Mouse (Mus musculus) small intestine, adult 2 months (tissue): ENCODE data around the gene Fgd3. TPM values are rescaled to one million over a fixed set of nuclear protein-coding genes. Genes with fewer than 3 reads are reported as not detected.

Experiments used
- H3K27ac ChIP-seq: fragments of 200-500 bp; 2 replicates; pipeline ENCODE4 v1.5.1; 2012; ENCODE audit warnings: low read depth, low read length, control low read depth, inconsistent platforms; ENCODE audit not compliant: insufficient read depth
- H3K27me3 ChIP-seq: fragments of 200-500 bp; 2 replicates; pipeline ENCODE4 v1.6.1; 2012; ENCODE audit warnings: mild to moderate bottlenecking, moderate library complexity, low read length, inconsistent platforms; ENCODE audit not compliant: control insufficient read depth, insufficient read depth
- H3K36me3 ChIP-seq: fragments of 200-500 bp; 2 replicates; pipeline ENCODE4 v1.6.1; 2012; ENCODE audit warnings: mild to moderate bottlenecking, low read length, control low read depth, inconsistent platforms; ENCODE audit not compliant: control insufficient read depth, insufficient read depth
- H3K4me1 ChIP-seq: fragments of 200-500 bp; 2 replicates; pipeline ENCODE4 v1.6.1; 2012; ENCODE audit warnings: low read length, inconsistent platforms, mixed read lengths; ENCODE audit not compliant: control insufficient read depth, insufficient read depth, insufficient read length
- H3K4me3 ChIP-seq: fragments of 200-500 bp; 2 replicates; pipeline ENCODE4 v1.5.1; 2012; ENCODE audit warnings: low read depth, mild to moderate bottlenecking, control low read depth, inconsistent platforms, low read length, moderate library complexity
- CTCF ChIP-seq: fragments of 200-500 bp; IDR thresholded peaks from 2 replicates; pipeline ENCODE4 v1.5.1; 2012; ENCODE audit warnings: low read depth, mild to moderate bottlenecking, control low read depth, inconsistent platforms, low read length, moderate library complexity, mixed read lengths; ENCODE audit not compliant: insufficient replicate concordance, insufficient read length; ENCODE audit errors: extremely low read depth
- POLR2A ChIP-seq: fragments of 200-500 bp; IDR thresholded peaks from 2 replicates; pipeline ENCODE4 v1.6.1; 2012; ENCODE audit warnings: low read depth, mild to moderate bottlenecking, control low read depth, inconsistent platforms, low read length, moderate library complexity
- WGBS: fragments of 180-500 bp; shearing (Covaris S2); methylation state at CpG from one replicate; pipeline ENCODE4 v1.1.7; 2018; 5-methylcytosine and 5-hydroxymethylcytosine counted together
- polyA plus RNA-seq: library from polyadenylated mRNA; depleted of rRNA; stranded (reverse); fragments of >200 nt; gene quantifications from 2 replicates; pipeline ENCODE4 v1.2.3, GENCODE M21; 2012

Gene Fgd3
- polyA plus RNA-seq, 1 experiment = 2.2 TPM

DNA sequence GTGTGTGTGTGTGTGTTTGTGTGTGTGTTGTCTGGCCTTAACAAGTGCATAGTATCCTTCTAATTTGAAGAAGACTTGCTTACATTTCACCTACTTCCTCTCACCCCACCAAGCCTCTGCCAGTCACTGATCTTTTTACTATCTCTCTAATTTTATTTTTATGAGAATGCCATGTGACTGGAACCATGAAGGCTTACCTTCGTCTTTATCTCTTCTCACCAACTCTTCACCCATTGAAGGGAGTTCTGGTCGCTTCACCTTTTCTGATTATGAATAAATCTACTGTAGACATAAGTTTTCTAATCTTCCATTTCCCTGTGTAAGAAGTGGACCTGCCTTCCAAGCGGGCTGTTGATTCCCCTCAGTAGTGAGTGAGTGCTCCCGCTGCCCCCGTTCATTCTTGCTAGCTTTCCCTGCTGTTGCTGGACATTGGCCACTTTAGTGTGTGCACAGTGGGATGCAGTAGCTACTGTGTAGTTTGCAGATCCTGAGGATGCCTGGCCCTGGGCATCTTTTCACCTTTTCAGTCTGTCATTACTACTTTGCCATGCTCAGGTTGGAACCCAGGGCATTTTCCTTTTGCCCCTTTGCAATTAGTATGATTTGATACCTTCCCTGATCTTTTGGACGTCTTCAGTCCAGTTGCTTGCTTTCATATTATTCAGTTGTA is 29.9 kb upstream of the Fgd3 start:
- peaks cover 9% of the 10 kb centered on the region; the same call in 1 of the 2 replicates for H3K4me1 ChIP-seq
- no peaks in the 10 kb centered on the region for H3K27me3 ChIP-seq
- no peak overlapping the region for H3K27ac ChIP-seq
- 80% methylated on average over 6 of the region's 6 CpGs for WGBS
- no peak overlapping the region for H3K4me3 ChIP-seq
- TF ChIP-seq POLR2A = no peak
- TF ChIP-seq CTCF = no peak
- no peaks in the 10 kb centered on the region for H3K36me3 ChIP-seq

DNA sequence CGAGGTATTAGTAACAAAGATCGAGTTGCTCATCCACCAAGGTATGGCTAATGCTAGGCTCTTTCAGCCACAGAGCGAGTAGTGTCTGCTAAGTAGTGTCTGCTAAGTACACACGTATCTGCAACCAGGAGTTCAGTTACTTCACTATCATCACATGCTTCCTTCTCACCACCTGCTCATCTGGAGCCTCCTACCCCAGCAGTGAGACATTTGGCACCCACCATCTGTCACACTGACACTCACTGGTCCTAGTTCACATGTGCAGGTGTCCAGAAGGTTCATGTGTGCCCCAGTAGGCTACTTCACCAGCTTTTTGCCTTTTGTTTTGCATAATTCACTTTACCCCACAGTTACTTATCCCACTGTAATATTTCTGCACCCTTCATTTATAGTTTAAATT is 29.2 kb upstream of the Fgd3 start:
- H3K4me3 ChIP-seq = no peak overlapping the region
- no peaks in the 10 kb centered on the region for H3K27me3 ChIP-seq
- 81% methylated on average over 4 of the region's 4 CpGs for WGBS
- peaks cover 15% of the 10 kb centered on the region for H3K4me1 ChIP-seq
- TF ChIP-seq CTCF (no peak), POLR2A (no peak)
- H3K27ac ChIP-seq = no peak overlapping the region
- H3K36me3 ChIP-seq = no peaks in the 10 kb centered on the region

DNA sequence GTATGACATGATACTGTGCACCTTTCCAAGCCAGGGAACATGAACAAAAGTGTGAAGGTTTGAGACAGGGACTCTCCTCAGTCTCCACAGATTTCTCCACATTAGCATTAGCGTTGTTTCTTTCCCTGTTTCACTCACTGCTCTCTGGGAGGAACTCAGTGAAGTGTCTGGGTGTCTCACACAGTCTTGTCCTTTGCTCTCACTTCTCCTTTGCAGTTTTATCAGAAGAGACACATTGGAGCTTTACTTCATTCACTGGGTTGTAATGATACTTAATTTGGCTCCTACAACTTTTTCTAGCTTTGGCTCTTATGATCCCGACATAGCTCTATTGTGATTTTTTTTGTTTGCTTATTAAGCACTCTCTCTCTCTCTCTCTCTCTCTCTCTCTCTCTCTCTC is 28.4 kb upstream of the Fgd3 start:
- H3K27me3 ChIP-seq = no peaks in the 10 kb centered on the region
- 56% methylated on average over 2 of the region's 2 CpGs for WGBS
- no peak overlapping the region for H3K27ac ChIP-seq
- peaks cover 16% of the 10 kb centered on the region for H3K4me1 ChIP-seq
- TF ChIP-seq CTCF = no peak
- TF ChIP-seq POLR2A = no peak
- no peaks in the 10 kb centered on the region for H3K36me3 ChIP-seq
- H3K4me3 ChIP-seq = no peak overlapping the region

DNA sequence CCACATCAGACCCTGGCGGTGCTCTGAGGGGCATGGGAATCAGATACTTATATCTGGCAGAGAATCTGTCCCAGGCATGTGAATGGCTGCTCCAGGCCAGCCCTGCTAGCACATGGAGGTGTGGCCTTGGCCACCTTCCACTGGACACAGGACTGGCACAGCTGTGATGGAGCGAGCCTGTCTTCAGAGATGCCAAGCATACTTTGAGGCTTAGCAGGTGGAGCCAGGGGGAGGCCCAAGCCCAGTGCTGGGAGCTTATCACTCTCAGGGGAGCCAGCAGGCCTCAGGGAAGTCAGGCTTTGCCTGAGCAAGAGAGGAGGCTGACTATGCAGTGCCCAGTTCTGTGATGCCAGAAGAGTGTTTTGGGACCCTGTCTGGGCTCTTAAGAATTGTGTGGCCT is 25.4 kb upstream of the Fgd3 start:
- Histone ChIP-seq H3K27me3 (no peaks in the 10 kb centered on the region), H3K36me3 (no peaks in the 10 kb centered on the region), H3K4me3 (no peak overlapping the region), H3K4me1 (peaks cover 23% of the 10 kb centered on the region), H3K27ac (no peak overlapping the region)
- WGBS = 61% methylated on average over 2 of the region's 2 CpGs
- no peak for TF ChIP-seq POLR2A
- TF ChIP-seq CTCF = no peak

DNA sequence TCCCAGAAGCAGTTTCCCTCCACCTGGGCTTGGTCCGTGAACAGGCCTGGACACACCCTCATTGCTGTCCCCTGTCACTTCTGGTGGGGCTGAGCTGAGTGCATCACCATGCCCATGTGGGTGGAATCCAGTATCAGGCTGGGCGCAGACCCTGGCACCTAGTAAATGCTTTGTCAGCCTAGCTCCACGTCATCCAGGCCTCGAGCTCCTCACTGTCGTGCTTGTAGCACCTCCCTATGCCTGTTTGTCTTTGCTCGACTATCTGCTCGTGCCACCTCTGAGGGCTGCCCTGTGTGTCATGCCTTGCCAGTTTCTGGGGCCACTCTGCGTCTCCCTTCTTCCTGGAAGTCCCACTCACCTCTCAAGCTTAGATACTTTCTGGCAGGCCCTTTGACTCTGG is 24.5 kb upstream of the Fgd3 start:
- Histone ChIP-seq H3K4me3 (no peak overlapping the region), H3K27me3 (no peaks in the 10 kb centered on the region), H3K36me3 (no peaks in the 10 kb centered on the region), H3K27ac (no peak overlapping the region), H3K4me1 (peaks cover 23% of the 10 kb centered on the region)
- no peak for TF ChIP-seq CTCF
- 64% methylated on average over 8 of the region's 8 CpGs for WGBS

DNA sequence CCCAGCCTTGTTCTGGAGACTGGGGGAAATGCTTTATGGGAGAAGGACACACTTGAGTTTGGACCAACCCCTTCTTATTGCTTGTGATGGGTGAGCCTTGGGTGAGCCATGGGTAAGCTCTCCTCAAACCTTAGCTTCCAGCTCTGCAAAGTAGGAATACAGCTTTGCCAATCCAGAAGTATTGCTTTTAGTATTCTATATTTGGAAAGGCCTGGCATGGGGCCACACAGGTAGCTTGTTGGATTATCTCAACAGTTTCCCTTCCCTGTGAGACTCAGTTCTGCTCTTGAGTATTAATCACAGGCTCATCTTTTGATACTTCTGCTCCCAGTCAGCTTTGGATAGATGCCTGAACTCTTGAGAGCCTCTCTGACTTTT is 22.6 kb upstream of the Fgd3 start:
- TF ChIP-seq POLR2A (no peak), CTCF (no peak)
- no peaks in the 10 kb centered on the region for H3K27me3 ChIP-seq
- no peak overlapping the region for H3K27ac ChIP-seq
- no peaks in the 10 kb centered on the region for H3K36me3 ChIP-seq
- H3K4me3 ChIP-seq = no peak overlapping the region
- H3K4me1 ChIP-seq = peaks cover 23% of the 10 kb centered on the region

DNA sequence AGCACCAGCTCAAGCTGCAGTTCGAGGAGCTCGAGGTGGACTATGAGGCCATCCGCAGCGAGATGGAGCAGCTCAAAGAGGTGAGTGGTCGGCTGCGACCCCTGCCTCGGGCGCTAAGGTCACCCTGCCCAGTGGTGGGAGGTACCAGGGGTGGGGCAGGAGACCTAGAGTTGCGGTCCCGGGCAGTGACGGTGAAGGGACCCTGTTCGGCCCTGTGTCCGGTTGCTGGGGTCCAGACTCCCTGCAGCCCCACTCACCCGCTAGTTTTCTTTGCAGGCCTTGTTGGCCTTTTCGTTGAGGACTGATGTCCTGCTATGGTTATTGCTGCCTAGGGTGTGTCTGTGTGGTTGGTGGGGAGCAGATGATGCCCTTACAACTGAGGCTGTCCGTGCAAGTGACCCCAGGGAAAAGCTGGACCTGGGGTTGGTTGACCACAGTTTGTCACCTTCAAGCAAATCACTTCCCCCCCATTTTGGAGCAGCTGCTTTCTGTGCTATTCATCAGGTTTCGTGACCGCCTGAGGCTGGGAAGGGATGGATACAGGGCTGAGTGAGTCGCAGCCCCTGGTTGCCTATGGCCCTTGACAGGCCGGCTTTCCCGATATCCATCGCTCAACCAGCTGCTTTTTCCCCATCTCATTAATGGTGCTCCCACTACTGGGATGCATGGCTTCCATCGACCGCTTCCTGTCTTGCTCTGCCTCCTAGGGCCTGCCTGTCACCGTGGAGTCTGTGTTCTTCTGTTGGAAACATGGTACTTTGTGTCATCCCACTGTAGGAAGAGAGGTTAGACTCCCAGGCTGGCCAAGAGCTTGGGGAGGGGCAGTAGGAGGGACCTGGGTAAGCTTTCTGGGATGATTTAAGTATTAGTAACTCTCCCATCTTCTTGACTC is 22.0 kb upstream of the Fgd3 start:
- H3K36me3 ChIP-seq = no peaks in the 10 kb centered on the region
- no peaks in the 10 kb centered on the region for H3K27me3 ChIP-seq
- peak overlapping the region; percentile 82 for H3K4me3 ChIP-seq
- no peak overlapping the region for H3K27ac ChIP-seq
- H3K4me1 ChIP-seq = peaks cover 23% of the 10 kb centered on the region
- WGBS = 9% methylated on average over 25 of the region's 25 CpGs
- TF ChIP-seq POLR2A (no peak), CTCF (no peak)
